Mouse (Mus musculus) megakaryocyte progenitor cell, adult 5-6 weeks (primary cell): Measurements from ENCODE around the gene Tfap2d. TPM values are rescaled to one million over a fixed set of nuclear protein-coding genes. Genes with fewer than 3 reads are reported as not detected.
A peak's percentile ranks its signal among the peaks of the same experiment; 100 is the strongest.

Experiments used
- ATAC-seq: replicated peaks from 2 replicates; pipeline ENCODE4 v1.8.0; 2016; ENCODE audit warnings: mild to moderate bottlenecking, moderate TSS enrichment, inconsistent platforms; ENCODE audit not compliant: poor library complexity
- total RNA-seq, 2 experiments: library from RNA; stranded (forward) in 1 of 2; stranded (reverse) in 1 of 2; fragments of 157-497, 149-512 nt in 1 of 2; fragments of 200-1000 nt in 1 of 2; gene quantifications; 2 replicates each; pipeline versions ENCODE4 v1.2.3 to v1.2.4; 2015 to 2017

Gene Tfap2d
- total RNA-seq, 2 experiments from 2014 or later = not detected

- ATAC-seq = 0 out of 2 replicates have a peak, but pooled peaks have one; percentile 44
Observed at GRCm38 (mm10) chr1:19210215-19211032, 107.6 kb downstream of the Tfap2d start.

- ATAC-seq = no peak
Observed at GRCm38 (mm10) chr1:19211033-19211405, 108.2 kb downstream of the Tfap2d start.

- ATAC-seq = no peak
Observed at GRCm38 (mm10) chr1:19211546-19212154, 108.8 kb downstream of the Tfap2d start.

- no peak for ATAC-seq
Observed at GRCm38 (mm10) chr1:19212691-19213090, 109.9 kb downstream of the Tfap2d start.

GRCm38 (mm10) chr1:19213171-19213570 lies 110.3 kb downstream of the Tfap2d start:
- ATAC-seq = no peak

GRCm38 (mm10) chr1:19213851-19214395 lies 111.1 kb downstream of the Tfap2d start:
- ATAC-seq = no peak

Other genes with a start within 250 kb of the Tfap2d start
- gene Tfap2b, start 105.9 kb downstream of the Tfap2d start, total RNA-seq (2015) = not detected in 2 replicates
- not detected in 2 replicates for gene Tfap2b, start 105.9 kb downstream of the Tfap2d start, total RNA-seq (2017)